Mouse (Mus musculus) ZHBTc4 (cell line): ENCODE measurements at regions not wholly inside any gene's neighbourhood (a gene's known extent, or its start where the extent isn't known, plus 50 kb on each side); places are given as distances from the start of the nearest gene placed in this dataset.
A peak's percentile ranks its signal among the peaks of the same experiment; 100 is the strongest.

ENCODE experiments used
- DNase-seq: peaks from one replicate; pipeline ENCODE4 v3.0.0-alpha.2; 2011; ENCODE audit warnings: low read depth, low spot score

GRCm38 (mm10) chr10:119054191-119055175 is 184.5 kb upstream of the Dyrk2 start:
- peak; percentile 66 for DNase-seq

GRCm38 (mm10) chr10:119052441-119053041 is 182.5 kb upstream of the Dyrk2 start:
- DNase-seq, result no peak

DNA sequence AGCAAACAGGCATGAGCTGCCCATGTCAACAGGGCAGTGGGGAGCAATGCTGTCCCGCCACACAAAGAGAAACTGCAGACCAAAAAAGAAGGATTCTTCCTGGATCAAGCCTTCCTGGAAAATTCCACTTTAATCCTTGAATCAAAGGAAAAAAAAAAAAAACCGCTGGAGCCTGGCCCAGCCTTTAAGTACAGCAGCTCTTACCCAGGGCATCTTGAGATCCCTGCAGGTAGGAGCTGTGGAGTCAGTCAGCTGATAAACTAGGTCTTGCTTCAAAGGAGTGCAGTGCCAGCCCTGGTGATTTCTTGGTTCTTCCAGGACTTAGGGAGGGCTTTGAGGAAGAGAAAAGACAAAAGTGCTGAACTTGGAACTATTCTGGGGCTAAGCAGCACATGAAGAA is 181.6 kb upstream of the Dyrk2 start:
- DNase-seq, result no peak

DNA sequence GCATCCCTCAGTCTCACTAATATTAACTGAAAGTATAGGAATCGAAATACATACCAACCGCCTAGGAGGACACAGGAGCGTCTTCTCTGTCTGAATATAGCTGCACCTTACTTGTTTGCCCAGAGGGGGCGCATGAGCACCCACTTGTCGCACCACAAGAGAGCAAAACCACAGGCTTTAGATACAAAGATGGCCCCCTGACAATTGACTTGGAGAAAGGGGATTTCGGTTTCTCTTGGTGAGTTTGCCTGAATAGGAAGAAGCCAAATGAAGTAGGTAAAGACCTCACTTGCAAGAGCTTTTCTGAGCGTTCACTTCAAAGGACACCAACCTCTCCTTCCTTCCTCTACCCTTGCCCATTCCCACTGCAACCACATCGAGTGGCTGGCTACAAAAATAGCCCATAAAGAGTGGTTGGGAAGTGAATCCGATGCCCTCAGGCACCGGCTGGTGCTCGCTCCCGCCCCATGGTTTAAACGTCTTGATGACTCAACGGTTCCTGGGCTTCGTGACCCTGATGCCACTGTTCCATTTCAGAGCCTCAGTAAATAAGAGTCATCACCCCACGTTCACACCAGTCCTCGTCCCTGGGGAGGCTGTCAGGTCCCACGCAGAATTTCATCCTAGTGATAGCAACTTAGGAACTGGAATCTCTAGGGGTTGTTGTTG is 180.1 kb upstream of the Dyrk2 start:
- peak; percentile 74 for DNase-seq

DNA sequence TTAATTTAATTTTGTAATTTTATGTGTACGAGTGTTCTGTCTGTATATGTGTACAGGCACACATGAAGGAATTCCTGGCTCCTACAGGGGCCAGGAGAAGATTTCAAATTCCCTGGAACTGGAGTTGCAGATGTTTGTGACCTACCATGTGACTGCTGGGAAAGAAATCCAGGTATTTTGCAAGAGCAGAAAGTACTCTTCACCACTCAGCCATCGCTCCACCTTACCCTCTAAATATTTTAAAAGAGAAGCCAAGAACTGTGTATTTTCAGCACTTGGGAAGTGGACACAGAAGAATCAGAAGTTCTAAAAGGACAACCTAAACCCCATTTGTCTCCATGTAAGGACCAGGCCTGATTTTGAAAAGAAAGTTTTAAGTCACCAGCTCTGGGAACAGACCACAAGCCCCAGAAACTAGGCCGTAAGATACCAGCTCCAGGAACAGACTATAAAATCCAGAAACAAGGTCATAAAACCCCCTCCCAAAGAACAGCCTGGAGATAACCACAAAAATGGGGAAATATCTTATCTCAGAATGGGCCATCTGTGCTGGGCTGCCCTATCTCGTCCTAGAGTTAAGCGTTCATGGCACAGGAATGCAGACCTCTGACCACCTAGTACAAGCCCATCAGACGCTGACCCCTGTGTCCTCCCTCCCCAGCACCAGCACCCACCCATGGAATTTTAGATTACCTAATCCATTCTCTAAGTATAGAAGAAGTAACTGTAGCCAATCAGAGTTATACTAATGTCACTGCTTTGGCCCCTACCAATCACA is 178.8 kb upstream of the Dyrk2 start:
- DNase-seq, result no peak

- DNase-seq, result no peak
These were observed 175.1 kb upstream of the Dyrk2 start for GRCm38 (mm10) chr10:119045059-119045458.

DNA sequence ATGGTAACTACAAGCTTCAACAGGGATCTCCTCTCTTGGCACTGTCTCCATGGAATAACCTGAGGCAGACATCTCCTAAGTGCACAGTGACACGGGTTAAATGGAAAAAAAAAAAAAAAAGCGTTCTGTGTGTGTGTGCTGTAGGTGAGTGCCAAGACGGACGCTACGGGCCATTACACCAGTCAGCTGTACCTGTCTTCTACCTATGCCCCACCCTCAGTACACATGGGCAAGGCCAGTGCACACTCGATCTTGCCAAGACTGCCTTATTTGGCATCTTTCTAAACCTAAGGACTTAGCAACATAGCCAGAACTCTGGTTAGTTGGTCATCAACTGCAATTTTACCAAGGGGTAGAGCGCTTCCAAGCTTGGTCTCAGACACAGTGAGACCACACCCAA is 173.1 kb upstream of the Dyrk2 start:
- no peak for DNase-seq

DNA sequence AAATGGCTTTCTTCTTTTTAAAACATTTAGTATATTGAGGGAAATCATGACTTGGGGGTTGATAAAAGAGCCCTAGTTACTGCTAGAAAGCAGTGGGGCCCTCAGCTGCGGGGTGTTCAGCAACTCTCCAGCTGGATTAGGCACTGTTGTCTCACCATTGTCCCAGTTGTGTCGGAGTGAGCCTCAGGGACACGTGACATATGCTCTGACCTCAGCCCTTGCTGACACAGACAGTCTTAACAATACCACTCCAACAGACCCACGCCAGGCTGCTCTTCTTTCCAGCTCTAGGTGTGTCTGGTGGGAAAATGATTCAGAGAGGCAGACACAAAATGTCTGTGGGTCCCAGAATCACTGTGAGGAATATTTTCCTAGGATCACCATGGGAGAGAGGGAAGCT is 170.2 kb upstream of the Dyrk2 start:
- DNase-seq, result peak; percentile 17

GRCm38 (mm10) chr10:119039732-119040131 is 169.7 kb upstream of the Dyrk2 start:
- DNase-seq, result no peak

GRCm38 (mm10) chr10:119038991-119039390 is 169.0 kb upstream of the Dyrk2 start:
- no peak for DNase-seq

- DNase-seq, result no peak
These were observed 167.8 kb upstream of the Dyrk2 start for GRCm38 (mm10) chr10:119037781-119038180.

DNA sequence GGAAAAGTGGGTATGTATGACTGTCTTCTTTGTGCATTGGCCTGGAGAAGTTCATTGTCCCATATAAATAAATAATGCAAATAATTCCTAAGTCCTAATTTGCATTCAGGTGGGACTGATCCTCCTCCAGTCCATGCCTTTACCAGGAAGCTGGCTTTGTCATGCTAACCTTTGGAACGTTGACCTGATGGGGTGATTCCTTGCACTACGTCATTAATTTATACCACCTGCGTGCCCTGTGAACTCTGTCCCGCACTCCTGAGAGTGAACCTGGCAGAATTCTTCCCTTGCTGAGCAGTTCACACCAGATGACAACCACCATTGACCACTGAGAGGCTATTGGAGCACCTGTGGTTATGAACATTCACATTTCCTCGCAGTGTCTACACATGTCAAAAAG is 165.9 kb upstream of the Dyrk2 start:
- no peak for DNase-seq

DNA sequence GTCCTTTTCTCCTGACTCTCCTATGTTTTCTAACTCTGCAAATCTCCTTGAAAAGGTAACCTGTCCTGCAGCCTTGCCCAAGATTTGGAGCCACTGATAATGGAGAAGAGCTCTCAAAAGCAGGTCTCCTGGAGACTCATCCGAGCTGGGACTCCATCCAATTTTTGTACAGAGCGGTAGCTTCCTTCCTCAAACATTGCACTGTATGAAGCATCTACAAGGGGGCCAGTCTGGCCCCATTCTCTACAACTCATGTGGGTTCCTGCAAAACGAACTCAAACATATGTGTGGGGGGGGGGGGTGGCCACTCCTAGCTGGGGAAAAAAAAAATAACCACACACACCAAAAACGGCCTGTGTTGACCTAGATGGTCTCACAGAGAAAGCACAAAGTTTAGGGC is 164.4 kb upstream of the Dyrk2 start:
- DNase-seq, result no peak

DNA sequence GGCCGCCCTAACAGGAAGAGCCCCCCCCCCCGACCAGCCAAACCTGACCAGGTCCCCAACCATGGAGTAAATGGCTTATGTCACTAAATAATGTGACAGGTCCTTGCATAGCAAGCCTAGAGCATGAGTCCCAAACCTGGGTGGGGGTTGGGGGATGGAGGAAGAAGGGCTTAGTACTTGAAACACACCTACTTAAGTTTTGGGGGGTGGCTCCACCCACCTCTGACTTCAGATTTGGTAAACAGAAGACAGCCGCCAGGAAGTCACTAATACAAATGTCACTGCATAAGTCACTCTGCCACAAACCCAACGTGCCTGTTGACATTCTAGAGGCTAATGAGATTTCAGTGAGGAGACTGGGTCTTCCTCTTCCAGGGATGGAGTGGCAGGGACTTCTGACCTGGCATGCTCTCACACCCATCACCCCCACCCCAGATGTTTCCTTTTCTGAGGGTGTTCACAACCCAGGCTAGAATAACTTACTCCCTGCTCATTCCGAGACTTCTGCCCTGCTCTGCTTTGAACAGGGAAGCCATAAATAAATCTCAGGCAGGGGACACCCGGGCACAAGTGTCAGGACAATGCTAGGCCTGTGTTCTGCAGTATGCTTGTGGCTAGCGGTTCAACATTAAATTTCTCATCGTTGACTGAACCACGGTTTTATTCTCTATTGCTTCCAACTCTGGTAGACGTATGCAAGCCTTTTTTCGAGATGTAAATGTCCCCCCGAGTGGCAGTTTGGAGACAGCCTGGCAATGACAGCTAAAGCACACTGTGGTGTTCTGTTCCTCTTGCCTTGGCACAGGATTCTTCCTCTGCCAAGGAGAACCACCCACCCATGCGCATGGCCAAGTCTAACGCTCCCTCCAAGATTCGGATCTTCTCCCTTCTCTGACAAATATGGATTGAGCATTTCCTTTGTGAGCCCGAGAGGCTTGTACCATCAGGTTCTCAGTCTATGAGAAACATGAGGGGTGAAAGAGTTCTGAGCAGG is 161.6 kb upstream of the Dyrk2 start:
- DNase-seq, result no peak

DNA sequence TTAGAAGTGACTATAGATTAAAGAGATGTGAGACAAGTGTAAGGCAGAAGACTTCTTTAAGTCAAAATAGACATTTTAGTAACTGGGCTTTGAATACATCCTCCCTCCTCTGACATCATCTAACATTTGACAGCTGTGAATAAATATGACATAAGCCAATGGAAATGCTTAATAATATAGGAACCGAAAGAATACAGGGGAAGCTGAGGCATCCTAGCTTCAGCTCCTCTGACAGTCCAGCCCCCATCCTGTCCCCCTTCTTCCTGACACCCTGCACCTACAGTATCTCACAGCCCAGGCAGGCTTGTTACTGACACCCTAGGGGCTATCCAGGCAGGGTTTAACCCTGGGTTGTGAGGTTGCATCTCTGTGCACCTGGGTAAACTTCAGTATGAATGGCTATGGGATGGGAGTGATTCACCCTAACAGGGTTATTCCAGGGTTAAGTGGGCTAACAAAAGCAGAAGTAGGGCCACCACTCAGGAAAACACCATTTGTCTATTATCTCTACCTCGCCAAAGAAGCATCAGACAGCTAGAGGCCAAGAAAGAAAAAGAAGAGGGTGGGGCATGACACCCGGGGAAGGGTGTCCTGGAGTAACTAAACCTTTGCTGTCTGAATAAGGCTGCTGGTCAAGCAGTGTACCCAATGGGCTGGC is 158.6 kb upstream of the Dyrk2 start:
- no peak for DNase-seq

DNA sequence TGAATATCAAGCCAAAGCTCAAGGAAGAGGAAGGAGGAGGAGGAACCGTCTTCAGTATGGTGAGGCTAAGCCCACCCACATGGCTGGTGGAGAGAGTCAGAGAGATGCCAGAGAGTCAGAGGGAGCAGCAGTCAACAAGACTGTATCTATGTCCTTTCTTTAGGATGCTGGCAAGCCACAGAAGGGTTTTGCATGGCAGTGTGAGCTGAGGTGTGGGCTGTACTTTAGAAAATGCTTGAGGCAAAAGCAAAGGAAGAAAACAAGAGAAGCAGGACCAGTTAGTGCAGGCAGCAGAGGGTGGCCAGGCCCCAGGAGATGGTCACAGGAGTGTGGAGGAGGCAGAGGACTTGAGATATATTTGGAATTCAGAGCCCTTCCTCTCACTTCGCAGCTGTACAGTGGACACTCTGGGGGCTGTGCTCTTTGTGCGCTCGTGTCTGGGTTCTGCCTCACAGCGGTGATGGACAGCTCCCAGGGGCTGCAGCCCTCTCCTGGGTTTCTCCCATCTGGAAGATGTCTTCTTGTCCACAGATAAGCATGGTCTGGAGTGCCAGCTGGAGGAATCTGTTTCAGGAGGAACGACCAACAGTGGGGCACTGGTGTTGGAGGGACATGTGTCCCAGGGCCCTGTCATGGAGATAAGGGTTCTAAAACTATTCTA is 157.4 kb upstream of the Dyrk2 start:
- no peak for DNase-seq

GRCm38 (mm10) chr10:119026291-119026690 is 156.3 kb upstream of the Dyrk2 start:
- DNase-seq, result no peak

GRCm38 (mm10) chr10:119024425-119024824 is 154.4 kb upstream of the Dyrk2 start:
- no peak for DNase-seq

- no peak for DNase-seq
These were observed 149.1 kb upstream of the Dyrk2 start for GRCm38 (mm10) chr10:119019082-119019481.
